Mouse (Mus musculus) 3T3-L1 (cell line): Measurements from ENCODE around the gene Sh3bp2.

Experiments
- DNase-seq: peaks from one replicate; pipeline ENCODE4 v3.0.0-alpha.2; 2015; ENCODE audit warnings: low read depth, low spot score

Sh3bp2 gene

DNA sequence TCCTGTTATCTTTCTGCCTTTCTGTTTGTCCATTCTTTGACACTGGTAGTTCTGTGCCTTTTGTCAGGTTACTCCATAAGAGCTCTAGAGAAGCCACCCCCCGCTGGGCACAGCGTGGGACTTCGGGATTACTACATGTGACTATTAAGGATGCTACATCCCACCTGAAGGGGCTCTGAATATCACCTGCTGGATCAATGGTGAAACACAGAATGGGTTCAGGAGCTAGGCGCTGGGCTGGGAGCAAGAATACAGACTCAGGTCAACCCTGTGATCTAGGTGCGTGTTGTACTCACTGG, 788 bp downstream of the Sh3bp2 start:
- DNase-seq: no peak

DNA sequence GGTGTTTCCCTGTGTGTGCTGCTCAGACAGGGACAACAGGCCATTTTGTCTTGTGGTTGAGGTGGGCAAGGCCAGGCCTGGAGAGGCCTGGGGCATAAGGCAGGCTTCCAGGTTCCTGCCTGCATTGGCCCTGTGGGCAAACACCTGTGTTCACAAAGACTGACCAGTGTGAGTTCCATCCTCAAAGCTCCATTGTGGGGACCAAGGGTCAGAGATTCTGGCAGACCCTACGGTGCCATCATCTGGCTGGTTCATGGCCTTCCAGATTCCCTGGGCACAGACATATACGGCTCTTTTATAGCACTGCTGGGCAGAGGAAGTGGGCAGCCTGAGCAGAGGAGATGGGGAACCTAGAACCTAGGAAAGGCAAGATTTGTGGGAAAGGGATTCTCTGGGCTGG, 1.7 kb downstream of the Sh3bp2 start:
- DNase-seq: no peak

DNA sequence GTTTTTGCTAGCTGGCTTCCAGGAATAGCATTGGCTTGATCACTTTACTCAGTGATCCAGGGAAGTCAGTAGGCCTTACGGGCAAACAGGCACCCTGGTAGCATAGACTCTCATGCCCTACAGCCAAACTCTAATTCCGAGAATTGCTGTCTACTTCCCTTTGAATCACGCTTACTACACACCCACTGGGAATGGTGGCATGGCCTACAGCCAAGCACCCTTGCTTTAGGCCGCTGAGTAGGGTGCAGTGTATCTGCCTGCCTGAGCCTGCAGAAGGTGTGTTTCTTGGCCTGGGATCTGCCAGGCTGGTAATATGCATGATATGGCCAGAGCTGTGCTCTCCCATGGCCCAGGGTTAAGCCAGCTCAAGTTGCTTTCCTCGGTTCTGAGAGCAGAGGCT, 3.1 kb downstream of the Sh3bp2 start:
- no peak for DNase-seq

DNA sequence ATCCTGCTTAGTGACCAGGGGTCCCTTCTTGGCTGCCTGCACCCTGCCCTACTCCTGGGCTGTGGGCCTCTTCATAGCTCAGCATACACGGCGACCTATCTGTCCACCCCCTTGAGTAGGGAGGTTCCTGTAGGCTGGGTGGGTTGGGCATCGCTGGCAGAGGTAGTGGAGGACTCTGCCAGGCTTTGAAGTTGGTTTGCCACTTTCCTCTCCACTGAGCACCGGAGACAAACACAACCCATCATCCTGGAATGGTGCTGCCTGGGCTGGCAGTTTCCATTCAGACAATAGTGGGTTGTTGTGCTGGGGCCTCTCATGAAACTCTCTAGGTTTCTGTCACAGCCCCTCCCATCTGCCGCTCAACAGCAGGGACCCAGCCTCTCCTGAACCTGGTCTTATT, 4.5 kb downstream of the Sh3bp2 start:
- no peak for DNase-seq

DNA sequence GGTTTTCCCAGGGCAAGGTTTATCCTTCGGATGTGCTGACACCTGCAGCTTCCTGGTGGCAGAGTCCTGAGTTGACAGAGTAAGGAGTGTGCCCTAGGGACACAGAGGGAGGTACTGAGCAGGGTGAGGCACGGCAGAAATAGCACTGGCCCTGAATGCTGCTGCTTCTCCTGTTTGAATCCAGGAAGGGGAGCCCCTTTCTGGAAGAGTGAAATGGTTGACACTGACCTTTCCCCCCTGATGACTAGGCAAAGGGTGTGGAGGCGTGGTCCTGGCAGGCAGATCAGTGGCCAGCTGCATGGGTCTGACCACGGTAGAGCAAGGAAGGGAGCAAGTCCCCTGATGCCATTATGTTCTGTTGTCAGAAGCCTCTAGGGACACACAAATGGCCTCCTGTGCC, 5.0 kb downstream of the Sh3bp2 start:
- DNase-seq: peak; percentile 43

DNA sequence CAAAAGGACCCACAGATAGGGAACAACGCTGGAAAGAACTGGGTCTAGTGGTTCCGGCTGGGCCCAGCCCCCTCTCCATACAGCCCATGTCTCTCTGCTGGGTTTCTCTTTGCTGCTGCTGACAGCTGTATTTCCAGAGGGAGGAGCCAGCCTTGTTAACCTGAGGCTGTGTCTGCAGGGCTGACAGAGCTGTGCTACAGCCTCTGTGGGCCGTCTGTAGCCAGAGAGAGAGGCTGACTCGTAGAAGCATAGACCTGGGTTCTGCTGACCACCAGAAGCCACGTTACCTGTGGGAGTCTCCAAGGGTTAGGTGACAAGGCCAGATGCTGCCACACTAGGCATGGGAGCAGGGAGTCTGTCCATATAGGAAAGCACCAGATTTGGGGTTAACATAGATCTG, 7.4 kb downstream of the Sh3bp2 start:
- DNase-seq: peak; percentile 55

DNA sequence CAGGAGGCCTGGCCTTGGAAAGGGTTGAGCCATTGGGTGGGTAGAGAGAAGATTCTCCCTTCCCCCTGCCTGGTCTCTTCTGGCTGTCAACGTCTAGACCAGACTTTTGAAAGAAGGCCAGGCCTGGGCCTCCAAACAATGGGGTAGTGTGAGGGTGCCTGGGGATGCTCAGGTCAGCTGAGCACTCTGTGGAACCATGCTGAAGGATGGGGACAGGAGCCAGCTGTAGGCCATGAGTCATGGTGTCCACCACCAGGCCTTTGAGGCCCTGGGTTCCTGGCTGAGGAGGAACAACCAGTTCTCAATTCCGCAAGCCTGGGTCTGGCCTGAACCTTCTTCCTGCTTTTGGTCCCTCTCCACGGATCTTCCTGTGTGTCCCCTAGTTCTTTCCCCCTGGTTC, 8.2 kb downstream of the Sh3bp2 start:
- peak; percentile 93 for DNase-seq

DNA sequence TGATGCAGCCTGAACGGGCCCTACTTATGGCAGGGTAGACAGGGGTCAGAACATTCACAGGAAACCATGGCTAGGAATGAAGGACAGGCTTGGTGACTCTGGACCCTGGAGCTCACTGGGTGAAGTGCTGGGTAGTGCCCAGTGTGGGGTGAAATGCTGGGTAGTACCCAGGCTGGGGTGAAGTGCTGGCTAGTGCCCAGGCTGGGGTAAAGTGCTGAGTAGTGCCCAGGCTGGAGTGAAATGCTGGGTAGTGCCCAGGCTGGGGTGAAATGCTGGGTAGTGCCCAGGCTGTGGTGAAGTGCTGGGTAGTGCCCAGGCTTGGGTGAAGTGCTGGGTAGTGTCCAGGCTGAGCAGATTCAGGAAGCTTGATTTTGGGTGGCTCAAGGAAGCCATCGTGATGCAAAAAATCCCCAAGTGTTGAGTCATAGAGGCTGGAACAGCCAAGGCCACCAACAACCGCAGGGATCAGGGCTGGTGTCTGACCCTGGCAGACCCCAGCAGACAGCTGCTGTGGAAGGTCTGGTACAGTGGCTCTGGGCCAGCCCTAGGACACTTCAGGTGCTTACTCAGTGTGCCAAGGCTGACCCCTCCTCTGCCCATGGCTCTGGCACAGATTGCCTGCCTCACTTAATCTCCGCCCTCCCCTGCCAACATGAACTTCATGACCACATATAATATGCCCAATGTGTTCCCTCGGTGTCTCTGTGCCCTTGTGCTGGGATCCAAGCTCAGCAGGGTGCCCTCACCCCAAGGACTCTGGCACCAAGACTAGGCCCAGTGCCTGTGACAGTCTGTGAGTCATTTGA, 9.3 kb downstream of the Sh3bp2 start:
- DNase-seq: peak; percentile 89

DNA sequence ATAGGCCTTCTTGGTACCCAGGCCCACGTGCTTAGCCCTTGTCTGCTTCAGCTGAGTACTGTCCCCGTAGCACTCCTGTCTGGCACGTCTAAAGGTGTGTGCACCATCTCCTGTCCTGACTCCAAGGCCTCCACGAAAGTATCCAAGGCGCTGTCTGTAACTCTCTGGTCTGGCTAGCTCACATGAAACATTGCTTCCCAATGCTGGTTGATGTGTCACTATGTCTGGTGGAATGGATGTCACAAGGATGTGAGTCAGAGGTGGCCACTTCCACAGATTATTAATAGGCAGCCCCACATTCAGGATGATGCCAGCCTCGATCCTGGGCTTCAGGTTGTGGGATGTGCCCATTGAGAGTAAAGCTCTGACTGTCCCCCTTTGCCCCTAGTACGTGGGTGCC, 10.2 kb downstream of the Sh3bp2 start:
- peak; percentile 73 for DNase-seq

DNA sequence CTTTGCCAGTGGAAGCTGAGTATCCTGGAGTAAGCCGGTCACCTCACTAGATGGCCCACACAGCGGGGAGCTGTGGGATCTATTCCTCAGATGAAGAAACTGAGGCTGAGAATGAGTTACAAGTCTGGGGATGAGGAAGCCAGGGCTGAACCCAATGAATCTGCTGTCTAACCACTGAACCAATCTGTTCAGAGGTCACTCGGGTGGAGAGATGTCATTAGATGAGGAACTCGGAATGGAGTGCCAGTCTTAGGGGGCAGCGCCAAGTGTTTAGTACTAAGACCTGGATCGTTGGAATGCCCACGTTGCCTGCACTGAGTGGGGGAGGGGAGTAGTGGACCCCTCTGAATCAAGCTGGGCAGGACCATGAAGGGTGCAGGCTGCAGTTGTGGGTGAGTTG, 12.4 kb downstream of the Sh3bp2 start:
- DNase-seq: no peak

DNA sequence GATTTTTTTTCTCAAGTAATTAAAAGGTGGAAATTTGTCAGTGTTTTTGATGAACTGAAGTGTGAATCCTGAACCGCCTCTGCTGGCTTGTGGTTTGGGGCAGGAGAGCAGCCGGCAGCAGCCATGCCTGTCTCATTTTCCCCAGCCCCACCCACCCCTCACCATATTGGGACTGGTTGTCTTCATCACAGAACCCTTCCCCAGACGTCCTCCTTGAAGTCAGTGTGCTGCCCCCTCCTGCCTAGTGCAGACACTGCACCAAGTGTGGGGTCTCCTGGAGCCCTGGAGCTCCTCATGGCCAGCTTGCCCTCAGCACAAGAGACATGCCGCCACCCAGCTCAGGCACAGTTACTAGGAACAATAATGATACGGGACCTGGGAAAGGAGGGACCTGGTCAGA, 12.9 kb downstream of the Sh3bp2 start:
- DNase-seq: no peak

DNA sequence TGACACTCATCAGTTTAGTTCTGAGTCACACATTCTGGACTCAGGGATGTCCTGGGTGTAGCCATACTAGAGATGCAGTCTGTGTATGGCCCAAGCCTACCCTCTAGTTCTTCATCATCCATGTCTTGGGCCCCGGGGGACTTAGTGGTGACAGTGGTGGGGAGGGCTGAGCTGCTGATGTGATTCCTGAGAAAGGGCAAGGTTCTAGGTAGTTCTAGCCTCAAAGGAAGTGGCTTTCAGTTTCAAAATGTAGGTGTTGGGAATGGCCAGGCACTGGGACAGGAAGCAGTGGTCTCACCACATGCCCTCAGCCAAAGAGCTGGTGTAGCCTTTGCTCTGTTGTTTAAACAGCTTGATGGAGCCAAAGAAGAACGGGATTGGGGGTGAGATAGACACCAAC, 13.5 kb downstream of the Sh3bp2 start:
- DNase-seq: no peak

DNA sequence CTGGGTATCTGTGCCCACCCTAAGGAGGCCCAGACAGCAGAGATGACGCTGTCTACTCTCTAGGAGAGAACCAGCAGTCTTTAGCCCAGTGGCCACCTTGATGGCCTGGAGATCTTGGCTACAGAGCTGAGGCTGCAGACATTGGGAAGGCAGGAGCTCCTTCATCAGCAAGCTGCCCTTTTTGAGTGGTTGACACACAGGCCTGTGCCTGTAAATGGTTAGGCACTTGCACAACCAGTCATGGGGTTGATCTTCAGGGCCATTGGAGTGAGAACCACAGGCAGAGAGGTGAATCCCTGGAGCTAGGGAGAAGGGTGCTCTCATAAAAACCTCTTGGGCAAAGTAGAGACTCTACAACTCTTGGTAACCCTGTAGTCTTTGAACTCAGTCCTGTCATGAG, 16.5 kb downstream of the Sh3bp2 start:
- no peak for DNase-seq

DNA sequence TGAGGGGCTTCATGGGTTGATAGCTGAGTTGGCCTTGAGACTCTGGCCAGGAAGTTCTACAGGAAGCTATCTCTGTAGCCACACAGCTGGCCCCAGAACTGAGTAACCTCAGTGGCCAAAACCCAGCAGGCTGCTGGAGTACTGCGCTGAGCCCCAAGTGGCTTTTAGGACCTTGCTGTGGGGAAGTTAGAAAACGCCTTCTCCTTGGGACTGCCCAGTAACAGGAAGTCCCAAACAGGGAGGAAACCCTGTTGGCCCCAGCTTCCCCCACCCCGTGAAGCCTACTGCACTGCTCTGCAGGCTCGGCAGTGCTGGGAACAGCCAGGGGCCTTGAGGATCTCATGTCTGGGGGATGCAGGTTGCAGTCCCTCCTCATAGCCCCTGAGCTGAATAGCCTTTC, 17.5 kb downstream of the Sh3bp2 start:
- no peak for DNase-seq

DNA sequence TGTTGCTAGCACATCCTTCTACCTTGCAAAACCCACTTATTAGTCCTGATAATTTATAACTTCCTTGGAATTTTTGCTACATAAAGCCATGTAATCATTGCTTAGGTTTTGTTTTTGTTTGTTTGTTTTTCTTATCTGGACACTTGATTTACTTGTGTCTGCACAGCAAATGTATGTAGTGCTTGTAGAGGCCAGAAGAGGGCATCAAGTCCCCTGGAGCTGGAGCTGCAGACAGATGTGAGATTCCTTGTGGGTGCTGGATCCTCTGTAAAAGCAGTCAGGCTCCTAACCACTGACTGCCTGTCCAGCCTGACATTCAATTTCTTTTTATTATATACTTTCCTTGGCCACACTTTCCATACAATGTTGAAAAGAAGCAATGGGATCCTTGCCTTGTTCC, 21.8 kb downstream of the Sh3bp2 start:
- DNase-seq: peak; percentile 73

DNA sequence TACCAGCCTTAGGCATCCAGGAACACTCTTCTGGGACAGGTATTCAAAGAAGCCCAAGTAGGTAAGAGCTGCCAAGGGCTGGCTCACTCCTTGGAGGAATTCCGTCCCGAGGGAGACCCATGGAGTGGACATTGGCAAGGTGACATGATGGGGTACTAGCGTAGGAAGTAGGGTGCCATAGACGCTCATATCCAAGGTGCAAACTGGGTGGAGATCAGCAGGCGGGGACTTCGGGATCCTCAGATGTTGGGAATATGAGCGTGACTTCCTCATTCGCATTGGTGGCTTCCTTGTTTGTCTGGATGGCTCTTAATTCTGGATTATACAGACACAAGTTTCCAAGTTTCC, 23.5 kb downstream of the Sh3bp2 start:
- DNase-seq: no peak

DNA sequence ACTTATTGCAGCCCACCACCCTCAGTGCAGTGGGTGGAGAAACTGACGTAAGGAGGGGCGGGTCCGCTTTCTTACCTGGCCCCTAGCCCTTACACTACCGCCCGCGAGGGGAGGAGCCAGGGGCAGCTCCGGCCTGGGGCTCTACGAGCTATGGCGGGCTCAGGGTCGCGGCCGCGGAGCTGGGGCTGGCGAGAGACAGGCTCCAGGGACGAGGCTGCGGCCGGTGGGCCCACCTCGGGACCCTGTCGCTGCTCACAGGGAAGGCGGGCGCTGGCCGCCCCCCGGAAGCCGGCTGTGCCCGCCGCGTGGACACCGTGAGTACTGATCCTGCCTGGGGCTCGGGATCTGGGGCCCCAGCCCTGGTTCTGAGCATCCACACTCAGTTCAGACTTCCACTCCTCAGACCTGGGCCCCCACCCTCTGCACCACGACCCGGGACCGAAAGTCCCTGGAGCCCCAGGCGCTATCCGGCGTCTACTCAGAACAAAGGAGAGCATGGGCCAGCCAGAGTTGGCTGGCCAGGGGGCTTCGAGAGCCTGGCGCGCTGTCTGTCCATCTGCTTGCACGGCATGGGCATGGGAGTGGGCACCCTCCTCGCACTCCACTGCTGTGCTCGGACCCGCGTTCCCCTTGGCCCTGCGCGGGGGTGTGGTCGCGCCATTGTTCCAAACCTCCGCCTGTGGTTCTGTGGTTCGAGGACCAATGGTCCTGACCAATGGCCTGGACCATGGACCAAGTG, 24.0 kb downstream of the Sh3bp2 start:
- DNase-seq: peak; percentile 41

DNA sequence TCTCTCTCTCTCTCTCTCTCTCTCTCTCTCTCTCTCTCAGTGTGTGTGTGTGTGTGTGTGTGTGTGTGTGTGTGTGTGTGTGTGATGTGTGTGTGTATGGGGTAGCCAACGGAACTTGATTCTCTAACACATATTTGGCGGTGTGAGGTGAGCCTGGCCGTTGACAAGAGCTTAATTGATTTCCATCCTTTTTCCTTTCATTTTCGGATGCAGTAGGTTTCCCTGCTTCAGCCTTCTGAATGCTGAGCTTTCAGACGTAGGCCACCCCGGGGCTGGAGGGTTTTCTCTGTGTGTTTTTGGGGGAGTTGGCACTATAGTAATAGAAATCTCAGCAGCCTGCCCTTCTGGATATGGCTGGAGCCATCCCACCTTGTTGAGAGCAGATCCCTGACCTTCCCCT, 24.6 kb downstream of the Sh3bp2 start:
- DNase-seq: no peak

DNA sequence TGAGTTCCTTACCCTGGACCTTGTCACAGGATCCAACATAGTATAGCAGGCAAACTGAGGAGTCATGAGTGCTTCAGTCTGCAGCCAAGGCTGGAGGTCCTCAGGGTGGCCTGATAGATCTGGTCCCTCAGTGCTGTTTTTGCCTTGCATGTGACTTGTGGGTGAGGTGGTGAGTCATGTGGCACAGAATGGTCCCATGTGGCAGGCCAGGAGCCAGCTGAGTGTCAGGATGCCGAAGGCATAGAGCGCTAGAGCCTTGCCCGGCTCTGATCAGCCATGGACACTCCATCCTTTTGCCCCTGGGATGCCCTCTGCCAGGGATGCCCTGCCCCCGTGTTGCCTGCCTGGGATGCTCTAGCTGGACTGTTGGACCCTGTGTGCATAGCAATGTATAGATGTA, 26.2 kb downstream of the Sh3bp2 start:
- DNase-seq: peak; percentile 50

DNA sequence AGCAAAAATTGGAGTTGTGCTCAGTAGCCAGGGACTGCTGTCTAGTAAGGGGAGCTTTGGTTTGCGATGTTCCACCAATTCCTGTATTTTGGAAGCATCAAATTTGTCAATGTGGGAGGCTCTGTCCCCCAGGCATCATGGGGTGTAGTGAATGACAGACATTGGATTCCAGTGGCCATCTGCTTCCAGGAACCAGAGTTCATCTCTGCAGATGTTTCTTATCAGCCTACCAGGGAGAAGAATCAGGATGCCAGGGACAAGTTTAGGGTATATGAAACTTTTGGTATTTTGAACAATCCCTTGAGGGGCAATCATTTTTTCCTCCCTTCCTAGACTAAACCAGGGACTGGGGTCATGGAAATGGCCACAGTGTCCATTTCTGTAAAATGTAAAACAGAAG, 38.2 kb downstream of the Sh3bp2 start:
- DNase-seq: no peak

DNA sequence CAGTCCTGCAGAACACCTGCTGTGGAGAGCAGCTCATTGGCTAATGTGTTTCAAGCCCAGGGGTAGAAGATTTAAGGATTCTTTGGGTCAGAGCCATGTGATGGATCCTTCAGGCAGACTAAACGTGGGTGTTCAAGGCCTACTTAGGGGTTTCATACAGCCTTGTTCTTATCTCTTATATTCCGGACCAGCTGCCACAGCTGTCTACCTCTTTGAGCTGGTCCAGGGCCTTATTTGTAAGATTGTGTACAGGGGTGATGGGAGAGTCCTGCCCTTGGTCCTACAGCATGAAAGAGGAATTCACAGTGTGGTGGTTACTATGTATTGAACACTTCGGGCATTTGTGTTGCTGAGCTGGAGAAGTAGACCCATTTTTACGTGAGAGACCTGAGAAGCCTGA, 38.7 kb downstream of the Sh3bp2 start:
- DNase-seq: no peak

DNA sequence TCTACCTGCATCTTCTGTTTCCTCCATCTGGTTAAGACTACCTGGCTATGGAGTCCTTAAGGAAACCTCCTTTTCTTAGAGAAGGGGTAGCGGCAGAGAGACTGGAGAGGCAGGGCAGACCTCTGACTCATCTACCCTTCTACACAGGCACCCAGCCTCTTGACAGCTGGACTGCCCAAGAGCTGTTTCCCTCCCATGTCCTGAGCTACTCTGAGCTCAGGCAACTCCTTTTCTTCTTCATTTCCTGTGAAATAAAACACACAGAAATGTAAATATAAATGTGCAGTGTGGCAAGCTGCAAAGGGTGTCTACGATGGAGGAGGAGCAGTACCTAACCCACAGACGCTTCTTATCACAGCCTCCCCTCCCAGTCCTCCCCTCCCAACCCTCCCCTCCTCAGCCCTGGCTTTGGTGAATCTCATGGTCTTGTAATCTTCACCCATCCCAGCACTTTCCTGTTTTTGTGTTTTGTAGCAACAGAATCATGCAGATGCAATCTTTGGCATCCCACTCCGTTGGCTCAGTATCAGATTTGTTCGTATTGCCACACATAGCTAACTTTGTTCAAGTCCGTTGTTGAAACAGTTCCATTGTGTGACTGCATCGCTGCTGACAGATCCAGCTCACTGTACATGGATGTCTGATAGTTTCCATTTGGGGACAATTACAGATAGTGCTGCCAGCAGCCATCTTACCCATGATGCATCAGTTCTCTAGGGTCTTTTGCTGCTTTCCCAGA, 40.1 kb downstream of the Sh3bp2 start:
- peak; percentile 88 for DNase-seq

DNA sequence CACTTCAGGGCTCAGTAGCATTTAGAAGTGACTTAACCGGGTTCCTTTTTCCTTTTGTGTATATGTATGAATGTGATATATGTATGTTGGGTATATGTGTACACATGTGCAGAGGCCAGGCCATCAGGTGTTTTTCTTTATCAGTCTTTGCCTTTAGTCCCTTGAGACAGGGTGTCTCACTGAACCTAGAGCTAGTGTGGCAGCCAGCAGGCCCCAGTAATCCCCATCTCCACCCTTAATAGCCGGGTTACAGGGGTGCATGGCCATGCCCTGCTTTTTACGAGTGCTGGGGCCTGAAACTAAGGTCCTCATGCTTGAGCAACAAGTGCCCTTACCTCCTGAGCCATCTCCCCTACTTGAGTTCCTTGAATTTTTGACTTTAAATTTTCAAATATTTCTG, 45.9 kb downstream of the Sh3bp2 start:
- no peak for DNase-seq
